Mouse (Mus musculus) cerebellum, adult 2 months (tissue): ENCODE measurements around the gene Ggcx.

Source experiments
- CTCF ChIP-seq: fragments of 200-500 bp; IDR thresholded peaks from 2 replicates; pipeline ENCODE4 v1.5.1; 2011; ENCODE audit warnings: low read depth, mild to moderate bottlenecking, control low read depth, low read length, moderate library complexity, borderline replicate concordance; ENCODE audit not compliant: insufficient read depth
- POLR2A ChIP-seq: fragments of 200-500 bp; IDR thresholded peaks from 2 replicates; pipeline ENCODE4 v1.6.1; 2011; ENCODE audit warnings: low read length, control low read depth, borderline replicate concordance; ENCODE audit not compliant: insufficient read depth

DNA sequence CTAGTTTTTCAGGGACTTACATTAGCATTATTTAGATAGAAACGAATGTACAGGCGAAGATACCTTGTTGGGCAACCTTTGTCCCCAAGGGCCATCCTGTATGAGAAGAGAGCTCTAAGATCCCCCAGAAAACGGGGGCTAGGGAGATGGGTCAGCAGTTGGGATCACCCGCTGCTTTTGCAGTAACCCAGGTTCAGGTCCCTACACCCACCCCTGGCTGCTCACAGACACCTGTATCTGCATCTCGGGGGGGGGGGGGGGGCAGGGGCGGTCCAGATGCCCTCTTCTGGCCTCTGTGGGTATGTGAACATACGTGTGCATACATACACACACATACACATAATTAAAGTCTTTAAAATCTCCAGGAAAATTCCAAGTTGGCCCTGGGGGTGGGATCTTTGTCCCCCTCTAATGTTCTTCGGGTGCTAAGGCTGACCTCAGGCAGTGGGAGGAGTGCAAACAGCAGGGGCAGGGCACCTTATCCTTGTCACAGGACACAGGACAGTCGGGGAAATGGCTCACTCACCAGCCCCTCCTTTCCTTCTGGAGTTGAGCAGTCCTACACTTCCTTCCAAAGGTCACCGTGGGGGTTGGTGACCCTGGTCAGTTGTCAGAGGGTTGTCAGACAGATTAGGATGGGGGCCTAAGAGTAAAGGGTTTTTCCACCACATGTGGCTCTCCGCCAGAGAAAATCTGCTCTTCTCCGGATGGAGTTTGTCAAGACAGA, 23.1 kb upstream of the Ggcx start:
- TF ChIP-seq POLR2A, result no peak
- TF ChIP-seq CTCF, result no peak
